Mouse (Mus musculus): ENCODE results near the gene Rad54l. TPM values are rescaled to one million over a fixed set of nuclear protein-coding genes. Genes with fewer than 3 reads are reported as not detected.
A peak's percentile ranks its signal among the peaks of the same experiment; 100 is the strongest.

The Rad54l gene
- total RNA-seq (2014; rRNA removed; ENCODE audit: low replicate concordance) (7.7 and 8.0 TPM in 2 replicates), polyA plus RNA-seq (2015; fragmentation: Nextera tagmentation; extraction: Ambion mirVana) (3.8 and 4.4 TPM in 2 replicates)

GRCm38 (mm10) chr4:116123602-116124519 is at the start of gene Rad54l, which contains the start of gene Pomgnt1:
Rad54l (minus strand) TSS chr4:116123690.
Pomgnt1 (plus strand) TSS chr4:116123840.
- peak within 1 kb of the TSS; percentile 51 for H3K27ac ChIP-seq (ENCODE audit: low read depth)
- H3K9ac ChIP-seq (replicated peaks; ENCODE audit: low read depth, low read length), result peak within 1 kb of the TSS; percentile 59; the same call in 1 of the 2 replicates
- peaks cover 14% of the 10 kb centered on the region; the same call in 1 of the 2 replicates for H3K4me1 ChIP-seq (ENCODE audit: control insufficient read depth, insufficient read depth)
- no peaks in the 10 kb centered on the region for H3K9me3 ChIP-seq (replicated peaks; ENCODE audit: control insufficient read depth, low read length)
- TF ChIP-seq CTCF (IDR thresholded peaks at IDR 0.05; ENCODE audit: low read depth), result peak; percentile 46
- no peak for TF ChIP-seq EP300 (IDR thresholded peaks at IDR 0.05; ENCODE audit: low read depth)
- H3K4me3 ChIP-seq (ENCODE audit: low read depth, low read length), result peak within 1 kb of the TSS; percentile 52
- WGBS, result 5% methylated on average over 24 of the region's 24 CpGs
- no peaks in the 10 kb centered on the region for H3K36me3 ChIP-seq (replicated peaks; ENCODE audit: control insufficient read depth, insufficient read depth, low read length)
- no peaks in the 10 kb centered on the region for H3K27me3 ChIP-seq (ENCODE audit: control insufficient read depth, insufficient read depth, low read length)
- DNase-seq (ENCODE audit: low spot score) (peak; percentile 98), ATAC-seq (ENCODE audit: insufficient read depth, low read depth) (peak; percentile 100)
- peak within 1 kb of the TSS; percentile 68 for H3K4me2 ChIP-seq (ENCODE audit: low read depth, low read length)

- ATAC-seq (ENCODE audit: insufficient read depth, low read depth), result no peak
- no peaks in the 10 kb centered on the region for H3K27me3 ChIP-seq (ENCODE audit: control insufficient read depth, insufficient read depth, low read length)
- peak within 1 kb of the TSS; percentile 88 for H3K27ac ChIP-seq (ENCODE audit: low read depth)
- no peak within 1 kb of the TSS for H3K4me3 ChIP-seq (ENCODE audit: low read depth, low read length)
- H3K4me2 ChIP-seq (ENCODE audit: low read depth, low read length), result no peak within 1 kb of the TSS
- no peaks in the 10 kb centered on the region for H3K9me3 ChIP-seq (replicated peaks; ENCODE audit: control insufficient read depth, low read length)
- H3K36me3 ChIP-seq (replicated peaks; ENCODE audit: control insufficient read depth, insufficient read depth, low read length), result no peaks in the 10 kb centered on the region
- no peak within 1 kb of the TSS for H3K9ac ChIP-seq (replicated peaks; ENCODE audit: low read depth, low read length)
- WGBS, result 88% methylated on average over 6 of the region's 6 CpGs
- H3K4me1 ChIP-seq (ENCODE audit: control insufficient read depth, insufficient read depth), result peaks cover 32% of the 10 kb centered on the region
- TF ChIP-seq EP300 (IDR thresholded peaks at IDR 0.05; ENCODE audit: low read depth) (no peak), CTCF (IDR thresholded peaks at IDR 0.05; ENCODE audit: low read depth) (no peak)
- no peak for DNase-seq (ENCODE audit: low spot score)
Observed at GRCm38 (mm10) chr4:116173072-116173471, 49.6 kb upstream of the Rad54l start, which contains the start of the genes 1700042G07Rik and Gm49337. 1700042G07Rik (plus strand) TSS chr4:116173372. Gm49337 (plus strand) TSS chr4:116173384.

- no peak overlapping the region for H3K4me2 ChIP-seq (ENCODE audit: low read depth, low read length)
- H3K9ac ChIP-seq (replicated peaks; ENCODE audit: low read depth, low read length), result no peak overlapping the region
- H3K4me3 ChIP-seq (ENCODE audit: low read depth, low read length), result no peak overlapping the region
- 61% methylated on average over 3 of the region's 3 CpGs for WGBS
- H3K27ac ChIP-seq (ENCODE audit: low read depth), result no peak overlapping the region
- H3K4me1 ChIP-seq (ENCODE audit: control insufficient read depth, insufficient read depth), result peaks cover 5% of the 10 kb centered on the region; the same call in 1 of the 2 replicates
- H3K9me3 ChIP-seq (replicated peaks; ENCODE audit: control insufficient read depth, low read length), result no peaks in the 10 kb centered on the region
- no peaks in the 10 kb centered on the region for H3K27me3 ChIP-seq (ENCODE audit: control insufficient read depth, insufficient read depth, low read length)
- TF ChIP-seq EP300 (IDR thresholded peaks at IDR 0.05; ENCODE audit: low read depth), result no peak
- DNase-seq (ENCODE audit: low spot score) (no peak), ATAC-seq (ENCODE audit: insufficient read depth, low read depth) (no peak)
- no peaks in the 10 kb centered on the region for H3K36me3 ChIP-seq (replicated peaks; ENCODE audit: control insufficient read depth, insufficient read depth, low read length)
Observed at GRCm38 (mm10) chr4:116169353-116169672, 45.8 kb upstream of the Rad54l start.

- ATAC-seq (ENCODE audit: insufficient read depth, low read depth) (peak; percentile 72), DNase-seq (ENCODE audit: low spot score) (peak; percentile 45)
- Histone ChIP-seq H3K4me3 (ENCODE audit: low read depth, low read length) (no peak overlapping the region), H3K27me3 (ENCODE audit: control insufficient read depth, insufficient read depth, low read length) (no peaks in the 10 kb centered on the region), H3K36me3 (replicated peaks; ENCODE audit: control insufficient read depth, insufficient read depth, low read length) (no peaks in the 10 kb centered on the region), H3K9ac (replicated peaks; ENCODE audit: low read depth, low read length) (no peak overlapping the region), H3K4me2 (ENCODE audit: low read depth, low read length) (no peak overlapping the region), H3K27ac (ENCODE audit: low read depth) (no peak overlapping the region), H3K9me3 (replicated peaks; ENCODE audit: control insufficient read depth, low read length) (no peaks in the 10 kb centered on the region), H3K4me1 (ENCODE audit: control insufficient read depth, insufficient read depth) (no peaks in the 10 kb centered on the region)
- 78% methylated on average over 7 of the region's 8 CpGs for WGBS
- peak; percentile 79 for TF ChIP-seq CTCF (IDR thresholded peaks at IDR 0.05; ENCODE audit: low read depth)
- no peak for TF ChIP-seq EP300 (IDR thresholded peaks at IDR 0.05; ENCODE audit: low read depth)
Observed at GRCm38 (mm10) chr4:116168617-116169352, 45.3 kb upstream of the Rad54l start.

- Histone ChIP-seq H3K4me3 (ENCODE audit: low read depth, low read length) (no peak within 1 kb of the TSS), H3K36me3 (replicated peaks; ENCODE audit: control insufficient read depth, insufficient read depth, low read length) (no peaks in the 10 kb centered on the region), H3K4me2 (ENCODE audit: low read depth, low read length) (no peak within 1 kb of the TSS), H3K27me3 (ENCODE audit: control insufficient read depth, insufficient read depth, low read length) (no peaks in the 10 kb centered on the region), H3K9ac (replicated peaks; ENCODE audit: low read depth, low read length) (no peak within 1 kb of the TSS), H3K9me3 (replicated peaks; ENCODE audit: control insufficient read depth, low read length) (no peaks in the 10 kb centered on the region), H3K27ac (ENCODE audit: low read depth) (no peak within 1 kb of the TSS), H3K4me1 (ENCODE audit: control insufficient read depth, insufficient read depth) (peaks cover 5% of the 10 kb centered on the region)
- TF ChIP-seq EP300 (IDR thresholded peaks at IDR 0.05; ENCODE audit: low read depth) (no peak), CTCF (IDR thresholded peaks at IDR 0.05; ENCODE audit: low read depth) (no peak)
- 32% methylated on average over 7 of the region's 7 CpGs for WGBS
- ATAC-seq (ENCODE audit: insufficient read depth, low read depth), result no peak
- DNase-seq (ENCODE audit: low spot score), result no peak
Observed at GRCm38 (mm10) chr4:116167404-116167803, 43.9 kb upstream of the Rad54l start, which contains the start of gene Tspan1. Tspan1 (minus strand) TSS chr4:116167601.
